Mouse (Mus musculus) MN1 (cell line): ENCODE data around the gene Cdc42bpg.
A peak's percentile ranks its signal among the peaks of the same experiment; 100 is the strongest.

Experiments used
- DNase-seq: peaks from one replicate; pipeline ENCODE4 v3.0.0-alpha.2; 2016; ENCODE audit warnings: low spot score

Gene Cdc42bpg

DNA sequence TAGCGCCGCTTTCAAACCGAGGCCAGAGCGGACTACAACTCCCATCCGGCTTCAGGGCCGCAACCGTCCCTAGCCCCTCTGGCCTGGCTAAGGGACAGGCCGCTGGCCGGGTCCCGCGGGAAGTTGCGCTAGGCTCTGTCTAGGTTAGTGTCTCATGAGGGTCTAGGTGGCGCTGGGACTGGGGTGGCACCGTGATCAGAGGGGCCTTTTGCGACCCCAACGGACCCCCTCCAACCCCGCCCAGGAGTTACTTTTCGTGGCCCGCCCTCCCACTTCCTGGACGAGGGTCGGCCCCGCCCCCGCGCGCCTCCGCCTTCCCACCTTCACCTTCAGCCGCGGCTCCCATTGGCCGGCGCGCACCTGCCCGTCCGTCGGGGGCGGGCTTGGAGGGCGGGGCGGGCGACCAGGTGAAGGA is at the start of gene Cdc42bpg:
TSS of gene Cdc42bpg (plus strand) at position 320 of the 415 bp plus-strand sequence.
- DNase-seq, result peak; percentile 76

GRCm38 (mm10) chr19:6260428-6260827 is 45.8 kb upstream of the Cdc42bpg start:
- no peak for DNase-seq

DNA sequence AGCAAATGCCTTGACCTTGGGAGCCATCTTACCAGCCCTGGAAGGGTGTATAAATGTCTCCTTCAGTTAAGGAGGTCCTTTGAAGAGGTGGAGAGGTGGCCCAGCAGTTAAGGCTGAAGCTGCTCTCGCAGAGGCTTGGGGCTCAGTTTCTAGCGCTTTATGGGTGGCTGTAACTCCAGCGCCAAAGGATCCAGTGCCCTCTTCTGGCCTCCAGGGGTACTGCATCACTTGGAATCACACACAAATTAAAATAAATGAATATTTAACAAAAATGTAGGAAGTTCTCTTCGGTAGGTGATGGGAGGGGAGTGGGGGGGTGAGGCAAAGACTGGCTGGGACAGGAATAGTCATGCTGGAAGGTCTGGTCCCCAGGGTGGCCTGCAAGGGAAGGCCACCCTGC is 45.3 kb upstream of the Cdc42bpg start:
- DNase-seq, result no peak

GRCm38 (mm10) chr19:6261379-6261778 is 44.9 kb upstream of the Cdc42bpg start:
- DNase-seq, result no peak

- DNase-seq, result peak; percentile 72
These were observed 44.0 kb upstream of the Cdc42bpg start for GRCm38 (mm10) chr19:6262222-6262621.

DNA sequence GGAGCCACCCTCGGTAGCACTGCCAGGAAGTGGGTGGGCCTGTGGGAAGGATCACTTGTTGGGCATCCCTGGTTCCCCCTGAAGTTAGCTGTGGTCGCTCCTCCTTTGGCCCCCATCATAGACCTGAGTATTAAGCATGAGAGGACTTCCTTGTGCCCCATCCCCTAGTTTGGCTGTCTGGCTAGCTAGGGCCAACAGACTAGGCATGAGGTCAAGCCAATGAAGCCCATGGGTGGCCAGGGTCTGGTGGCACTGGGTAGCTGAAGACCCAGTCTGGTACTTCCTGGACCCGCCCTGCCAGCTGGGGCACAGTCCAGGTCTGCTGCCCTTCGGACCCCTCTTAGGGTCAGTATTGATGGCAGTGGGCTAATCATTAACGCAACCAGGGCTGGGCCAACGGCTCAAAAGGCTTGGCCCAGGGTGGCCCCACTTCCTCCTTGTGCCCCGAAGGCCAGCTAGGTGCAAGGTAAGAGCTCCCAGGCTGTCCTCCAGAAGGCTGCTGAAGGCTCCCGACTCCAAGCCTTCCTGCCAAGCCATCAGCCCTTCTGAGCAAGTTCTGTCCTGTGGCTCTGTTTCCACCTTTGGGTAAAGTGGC is 43.3 kb upstream of the Cdc42bpg start:
- DNase-seq, result no peak

- DNase-seq, result no peak
These were observed 42.1 kb upstream of the Cdc42bpg start for GRCm38 (mm10) chr19:6264200-6264599.

- no peak for DNase-seq
These were observed 41.3 kb upstream of the Cdc42bpg start for GRCm38 (mm10) chr19:6264945-6265344.

DNA sequence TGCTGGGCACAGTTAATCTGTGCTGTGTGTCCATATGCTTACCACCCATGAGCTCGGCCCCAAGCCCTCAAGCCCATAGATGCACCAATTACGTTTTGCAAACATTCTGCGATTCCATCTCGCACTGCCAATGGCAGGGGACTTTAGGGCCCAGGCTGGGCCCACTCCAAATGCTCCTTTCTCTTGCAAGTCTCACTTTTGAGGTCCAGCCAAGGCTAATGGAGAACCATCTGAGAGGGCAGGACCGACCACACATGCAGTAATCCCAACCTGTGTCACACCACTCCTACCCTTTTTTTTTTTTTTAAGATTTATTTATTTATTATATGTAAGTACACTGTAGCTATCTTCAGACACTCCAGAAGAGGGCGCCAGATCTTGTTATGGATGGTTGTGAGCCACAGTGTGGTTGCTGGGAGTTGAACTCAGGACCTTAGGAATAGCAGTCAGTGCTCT is 40.5 kb upstream of the Cdc42bpg start:
- no peak for DNase-seq

DNA sequence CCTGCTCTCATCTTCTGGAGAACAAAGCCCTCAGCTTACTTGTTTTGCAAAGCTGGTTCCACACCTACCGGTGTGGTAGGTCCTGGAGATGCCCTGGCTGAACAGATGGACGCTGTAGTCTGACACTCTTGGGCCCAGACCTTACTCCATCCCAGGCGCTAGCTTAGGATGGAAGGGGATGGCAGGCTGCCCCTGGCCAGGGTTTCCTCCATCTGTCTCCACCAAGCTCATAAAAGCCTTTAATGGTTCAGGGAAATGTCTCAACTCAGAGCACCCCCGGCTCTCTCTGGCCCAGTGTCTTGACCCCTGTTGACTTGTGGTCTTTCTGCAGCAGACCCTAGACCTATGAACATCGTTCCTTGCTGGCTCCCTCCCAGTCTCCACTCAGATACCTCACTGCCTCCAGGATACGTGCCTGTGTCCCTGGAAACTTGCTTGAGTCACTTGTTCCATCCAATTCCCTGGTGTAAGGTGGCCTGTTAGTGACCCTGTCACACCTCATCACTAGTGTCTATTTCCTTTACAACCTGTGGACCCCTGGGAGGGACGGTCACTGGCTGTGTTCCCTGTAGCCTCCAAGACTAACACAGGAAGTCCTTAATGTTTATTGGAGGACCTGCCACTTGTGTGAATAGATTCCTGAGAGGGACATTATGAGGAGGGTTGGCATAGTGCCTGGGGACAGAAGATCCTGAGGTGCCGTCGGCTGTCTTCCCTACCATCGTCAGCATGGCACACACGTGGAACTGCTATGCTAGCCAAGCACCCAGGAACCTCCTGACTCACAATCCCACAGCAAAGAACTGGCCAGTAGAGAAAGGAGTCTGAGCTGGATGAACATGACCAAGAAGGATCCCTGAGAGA is 38.7 kb upstream of the Cdc42bpg start:
- no peak for DNase-seq

- DNase-seq, result peak; percentile 89
These were observed 38.1 kb upstream of the Cdc42bpg start for GRCm38 (mm10) chr19:6268170-6268528.

- no peak for DNase-seq
These were observed 37.6 kb upstream of the Cdc42bpg start for GRCm38 (mm10) chr19:6268670-6269132.

DNA sequence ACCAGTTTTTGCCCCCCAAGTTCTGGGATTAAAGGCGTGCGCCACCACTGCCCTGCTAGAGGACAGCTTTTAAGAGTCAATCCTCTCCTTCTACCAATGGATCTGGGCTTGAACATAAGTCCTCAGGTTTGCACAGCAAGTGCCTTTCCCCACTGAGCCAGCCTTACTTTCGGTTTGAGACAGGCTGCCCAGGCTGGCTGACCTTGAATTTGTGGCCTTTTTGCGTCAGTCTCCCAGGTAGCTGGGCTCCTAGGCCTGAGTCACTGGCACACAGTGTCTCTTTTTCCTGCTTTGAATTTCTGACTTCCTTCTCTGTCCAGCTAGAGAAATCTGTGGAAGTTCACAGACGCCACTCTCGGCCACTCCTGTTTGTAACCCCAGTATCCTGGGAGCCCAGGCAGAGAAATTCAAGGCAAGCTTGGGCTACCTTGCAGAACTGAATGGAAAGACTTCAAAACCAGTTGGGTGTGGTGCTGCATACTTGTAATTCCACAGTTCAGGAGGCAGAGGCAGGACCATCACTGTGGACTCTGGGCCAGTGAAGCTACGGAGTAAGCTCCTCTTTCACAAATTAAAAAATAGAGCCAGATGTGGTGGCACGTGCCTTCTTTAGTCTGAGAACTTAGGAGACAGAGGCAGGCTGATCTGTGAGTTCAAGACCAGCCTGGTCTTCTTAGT is 36.3 kb upstream of the Cdc42bpg start:
- DNase-seq, result no peak

- no peak for DNase-seq
These were observed 35.6 kb upstream of the Cdc42bpg start for GRCm38 (mm10) chr19:6270661-6271060.

GRCm38 (mm10) chr19:6271206-6271605 is 35.0 kb upstream of the Cdc42bpg start:
- DNase-seq, result no peak

- no peak for DNase-seq
These were observed 34.2 kb upstream of the Cdc42bpg start for GRCm38 (mm10) chr19:6272053-6272452.

GRCm38 (mm10) chr19:6272738-6273137 is 33.5 kb upstream of the Cdc42bpg start:
- no peak for DNase-seq

DNA sequence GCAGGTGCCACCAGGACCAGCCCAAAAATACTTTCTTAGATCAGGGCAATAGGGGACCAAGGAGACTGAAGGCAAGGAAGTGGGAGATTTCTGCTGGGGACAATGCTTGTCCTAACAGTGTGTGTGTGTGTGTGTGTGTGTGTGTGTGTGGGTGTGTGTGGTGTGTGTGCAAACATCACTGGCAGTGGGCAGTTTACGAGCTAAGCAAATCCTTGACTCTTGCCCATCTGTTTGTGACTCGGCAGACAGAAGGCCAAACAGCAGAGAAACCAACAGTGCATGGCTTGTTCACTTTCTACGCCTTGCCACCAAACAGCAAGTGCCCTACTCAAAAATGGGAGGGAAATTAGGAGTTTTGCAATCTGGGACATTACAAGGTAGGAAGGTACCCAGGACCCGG is 32.7 kb upstream of the Cdc42bpg start:
- no peak for DNase-seq

GRCm38 (mm10) chr19:6273998-6274608 is 32.2 kb upstream of the Cdc42bpg start:
- no peak for DNase-seq

- no peak for DNase-seq
These were observed 30.4 kb upstream of the Cdc42bpg start for GRCm38 (mm10) chr19:6275740-6276389.
